Mouse (Mus musculus) limb, embryonic 12.5 days (tissue): Measurements from ENCODE around the gene Atp8b5. TPM values are rescaled to one million over a fixed set of nuclear protein-coding genes. Genes with fewer than 3 reads are reported as not detected.

Source experiments
- ATAC-seq: fragments of 200-750 bp; cut with Nextera tagmentation; 2 replicates; pipeline ENCODE4 v1.8.0; 2017; ENCODE audit warnings: low read depth, moderate TSS enrichment; ENCODE audit not compliant: insufficient number of reproducible peaks, insufficient read depth, low FRiP score, low TSS enrichment
- H3K27ac ChIP-seq: fragments of 300-500 bp; sonication (generic); 2 replicates; pipeline ENCODE4 v1.5.1; 2016; ENCODE audit warnings: mild to moderate bottlenecking, moderate library complexity
- H3K27me3 ChIP-seq: fragments of 300-500 bp; sonication (generic); 2 replicates; pipeline ENCODE4 v1.6.1; 2016; ENCODE audit warnings: mild to moderate bottlenecking, moderate library complexity
- H3K36me3 ChIP-seq: fragments of 300-500 bp; sonication (generic); 2 replicates; pipeline ENCODE4 v1.6.1; 2016; ENCODE audit warnings: mild to moderate bottlenecking, moderate library complexity
- H3K4me1 ChIP-seq: fragments of 300-500 bp; sonication (generic); replicated peaks from 2 replicates; pipeline ENCODE4 v1.6.1; 2016
- H3K4me2 ChIP-seq: fragments of 300-500 bp; sonication (generic); 2 replicates; pipeline ENCODE4 v1.6.1; 2016; ENCODE audit warnings: mild to moderate bottlenecking, moderate library complexity
- H3K4me3 ChIP-seq: fragments of 300-500 bp; sonication (generic); replicated peaks from 2 replicates; pipeline ENCODE4 v1.5.1; 2016; ENCODE audit warnings: mild to moderate bottlenecking
- H3K9ac ChIP-seq: fragments of 300-500 bp; sonication (generic); replicated peaks from 2 replicates; pipeline ENCODE4 v1.6.1; 2016; ENCODE audit warnings: mild to moderate bottlenecking, moderate library complexity
- H3K9me3 ChIP-seq: fragments of 300-500 bp; sonication (generic); 2 replicates; pipeline ENCODE4 v1.6.1; 2016; ENCODE audit warnings: mild to moderate bottlenecking, moderate library complexity
- WGBS: fragments of 180-500 bp; shearing (Covaris S2); methylation state at CpG from one replicate; pipeline ENCODE4 v1.1.7; 2016; 5-methylcytosine and 5-hydroxymethylcytosine counted together
- polyA plus RNA-seq: library from polyadenylated mRNA; unstranded; fragments of >200 nt; fragmentation: Nextera tagmentation; extraction: Ambion mirVana; gene quantifications from 2 replicates; pipeline ENCODE4 v1.2.1, GENCODE M21; 2016

Gene Atp8b5
- 0.60 and 0.97 TPM in 2 replicates for polyA plus RNA-seq

DNA sequence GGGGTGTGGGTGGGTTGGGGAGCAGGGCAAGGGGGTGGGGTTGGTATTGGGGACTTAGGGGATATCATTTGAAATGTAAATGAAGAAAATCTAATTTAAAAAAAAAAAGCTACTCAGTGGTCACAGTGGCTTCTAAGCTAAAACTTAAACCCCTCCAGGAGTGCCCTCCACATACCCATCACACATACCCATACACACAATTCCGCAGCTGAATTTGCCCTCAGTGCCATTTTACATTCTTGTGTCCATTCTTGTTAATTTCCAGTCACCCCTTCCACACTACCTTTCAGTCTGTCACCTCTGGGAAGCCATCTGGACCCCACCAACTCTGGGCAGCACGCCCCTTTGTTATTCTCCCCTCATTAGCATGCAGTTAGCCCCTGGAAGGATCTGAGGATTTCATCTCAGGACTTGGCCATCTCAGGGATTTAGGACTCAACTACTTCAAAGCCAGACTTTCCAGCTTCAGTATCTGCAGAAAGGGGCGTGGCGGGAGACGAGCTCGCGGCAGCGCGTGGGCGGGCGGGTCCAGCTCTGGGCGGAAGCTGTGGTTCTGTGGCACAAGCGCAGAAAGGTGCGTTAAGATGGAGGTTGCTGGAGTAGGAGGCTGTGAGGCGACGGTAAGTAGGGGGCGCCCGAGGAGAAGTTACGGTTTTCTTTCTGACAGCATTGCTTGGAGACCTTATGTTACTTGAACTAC, at the start of gene Atp8b5:
Atp8b5 (plus strand) TSS at position 537 of the 700 bp plus-strand sequence.
- Histone ChIP-seq H3K9me3 (no peaks in the 10 kb centered on the region), H3K27me3 (no peaks in the 10 kb centered on the region), H3K4me1 (0 out of 2 replicates have a peak, but pooled peaks cover 4% of the 10 kb centered on the region), H3K27ac (no peak within 1 kb of the TSS), H3K36me3 (no peaks in the 10 kb centered on the region), H3K4me3 (peak within 1 kb of the TSS; percentile 44), H3K9ac (peak within 1 kb of the TSS; percentile 58), H3K4me2 (peak within 1 kb of the TSS; percentile 63)
- WGBS: 1% methylated on average over 19 of the region's 19 CpGs
- peak; percentile 90 for ATAC-seq

DNA sequence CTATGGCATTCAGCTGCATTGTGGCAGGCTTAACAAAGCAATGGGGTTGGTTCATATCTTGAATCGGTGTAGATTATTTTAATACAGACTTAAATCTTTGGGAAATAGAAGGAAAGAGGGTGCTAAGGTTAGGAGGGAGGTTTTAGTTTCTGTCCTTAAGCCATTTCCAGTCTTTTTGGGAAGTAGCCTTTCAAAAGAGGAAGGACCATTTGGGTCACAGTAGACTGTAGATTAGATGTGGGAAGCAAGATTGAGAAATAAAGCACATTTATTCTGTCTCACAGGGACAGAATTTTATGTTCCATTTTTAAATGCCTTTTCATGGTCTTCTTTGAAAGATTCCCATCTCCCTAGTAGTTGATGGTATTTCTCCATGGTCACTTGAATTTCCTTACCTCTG, 49.0 kb upstream of the Atp8b5 start:
- WGBS: 93% methylated on average over 1 of the region's 1 CpGs
- Histone ChIP-seq H3K36me3 (no peaks in the 10 kb centered on the region), H3K4me3 (no peak overlapping the region), H3K27me3 (no peaks in the 10 kb centered on the region), H3K4me2 (no peak overlapping the region), H3K4me1 (no peaks in the 10 kb centered on the region), H3K9me3 (no peaks in the 10 kb centered on the region), H3K9ac (no peak overlapping the region), H3K27ac (no peak overlapping the region)
- no peak for ATAC-seq

- no peak overlapping the region for H3K4me3 ChIP-seq
- no peaks in the 10 kb centered on the region for H3K27me3 ChIP-seq
- no peak overlapping the region for H3K4me2 ChIP-seq
- 87% methylated on average over 3 of the region's 3 CpGs for WGBS
- no peak for ATAC-seq
- no peak overlapping the region for H3K27ac ChIP-seq
- H3K9ac ChIP-seq: no peak overlapping the region
- no peaks in the 10 kb centered on the region for H3K9me3 ChIP-seq
- no peaks in the 10 kb centered on the region for H3K4me1 ChIP-seq
- no peaks in the 10 kb centered on the region for H3K36me3 ChIP-seq
Observed at GRCm38 (mm10) chr4:43231821-43232220, 35.1 kb upstream of the Atp8b5 start.

DNA sequence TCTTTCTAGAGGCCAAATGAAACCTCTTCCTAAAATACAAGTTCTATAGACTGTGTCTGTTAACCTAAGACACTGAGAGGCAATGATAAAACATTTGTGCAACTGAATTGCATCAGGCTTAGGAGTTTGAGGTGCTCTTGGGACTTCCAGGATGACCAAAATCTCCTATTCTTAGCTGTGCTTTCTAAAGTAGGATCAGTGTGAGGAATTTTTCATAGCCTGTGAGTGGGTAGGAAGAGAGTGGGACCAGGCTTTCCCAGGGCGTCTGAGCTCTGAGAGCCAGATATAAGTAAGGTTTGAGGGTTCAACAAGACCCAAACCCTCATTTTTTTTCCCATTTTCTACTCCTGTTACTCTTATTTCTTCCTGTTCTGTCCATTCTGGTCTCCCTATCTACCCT, 34.0 kb upstream of the Atp8b5 start:
- WGBS: 81% methylated on average over 1 of the region's 1 CpGs
- no peaks in the 10 kb centered on the region for H3K9me3 ChIP-seq

DNA sequence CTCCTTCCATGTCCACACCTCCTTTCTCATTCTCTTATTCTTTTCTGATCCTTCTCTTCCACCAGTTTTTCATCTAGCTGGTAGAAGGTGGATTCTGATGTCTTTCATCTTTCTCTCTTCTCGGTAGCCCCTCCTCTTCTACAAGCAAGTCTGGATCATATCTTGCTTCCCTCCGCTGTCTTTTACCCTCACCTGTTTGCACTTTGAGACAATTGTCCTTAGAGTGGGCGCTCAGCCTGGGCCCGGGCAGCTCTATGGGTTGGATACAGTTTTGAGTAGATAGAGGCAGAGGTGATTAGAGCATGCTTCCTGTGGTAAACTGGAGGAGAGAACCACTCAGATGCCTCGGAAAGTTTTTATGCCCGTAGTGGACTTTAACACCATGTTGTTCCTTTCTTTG, 33.5 kb upstream of the Atp8b5 start:
- ATAC-seq: no peak
- Histone ChIP-seq H3K27me3 (no peaks in the 10 kb centered on the region), H3K9me3 (no peaks in the 10 kb centered on the region), H3K4me3 (no peak overlapping the region), H3K9ac (no peak overlapping the region), H3K4me2 (no peak overlapping the region), H3K4me1 (no peaks in the 10 kb centered on the region), H3K36me3 (no peaks in the 10 kb centered on the region), H3K27ac (no peak overlapping the region)
- WGBS: 89% methylated on average over 6 of the region's 6 CpGs

More for the DNA sequence above, 34.0 kb upstream of the Atp8b5 start:
- Histone ChIP-seq H3K27me3 (no peaks in the 10 kb centered on the region), H3K36me3 (no peaks in the 10 kb centered on the region), H3K9ac (no peak overlapping the region), H3K4me2 (no peak overlapping the region), H3K27ac (no peak overlapping the region), H3K4me3 (no peak overlapping the region), H3K4me1 (no peaks in the 10 kb centered on the region)
- no peak for ATAC-seq

DNA sequence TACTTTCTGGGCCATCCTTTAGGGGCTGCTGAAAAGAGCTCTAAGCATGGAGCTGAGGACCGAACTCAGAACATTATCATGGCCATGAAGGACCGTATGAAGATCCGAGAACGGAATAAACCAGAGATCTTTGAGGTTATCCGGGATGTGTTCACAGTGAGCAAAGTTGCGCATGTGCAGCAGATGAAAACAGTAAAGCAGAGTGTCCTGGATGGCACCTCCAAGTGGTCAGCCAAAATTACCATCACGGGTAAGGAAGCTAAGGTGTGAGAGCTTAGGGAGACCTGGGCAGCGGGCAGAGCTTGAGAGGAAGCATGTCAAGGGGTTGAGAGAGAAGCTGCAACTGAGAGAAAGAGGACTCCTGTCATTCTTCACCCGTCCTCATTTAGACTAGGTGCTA, 30.1 kb upstream of the Atp8b5 start:
- H3K4me1 ChIP-seq: peaks cover 12% of the 10 kb centered on the region; the same call in 1 of the 2 replicates
- H3K9me3 ChIP-seq: no peaks in the 10 kb centered on the region
- 93% methylated on average over 9 of the region's 9 CpGs for WGBS
- H3K27ac ChIP-seq: no peak overlapping the region
- no peaks in the 10 kb centered on the region for H3K36me3 ChIP-seq
- H3K4me3 ChIP-seq: no peak overlapping the region
- no peak overlapping the region for H3K4me2 ChIP-seq
- H3K9ac ChIP-seq: no peak overlapping the region
- no peaks in the 10 kb centered on the region for H3K27me3 ChIP-seq
- ATAC-seq: no peak

DNA sequence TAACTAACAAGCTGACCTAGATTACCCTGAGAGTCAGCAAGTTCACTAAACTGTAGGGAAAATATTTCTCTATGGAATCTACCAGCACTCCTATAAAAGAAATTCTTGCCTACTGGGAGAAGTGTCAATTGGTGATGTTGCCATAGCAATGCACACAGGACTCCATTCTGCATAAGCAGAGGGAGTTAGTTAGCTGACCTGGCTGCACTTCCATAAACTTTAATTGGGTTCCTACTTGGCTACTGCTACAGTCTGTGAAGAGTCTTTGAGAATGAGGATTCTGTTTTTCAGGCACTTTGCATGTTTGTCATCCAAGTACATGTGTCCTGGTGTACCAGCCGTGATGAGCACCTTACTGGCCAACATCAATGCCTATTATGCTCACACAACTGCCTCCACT, 26.2 kb upstream of the Atp8b5 start:
- Histone ChIP-seq H3K4me3 (no peak overlapping the region), H3K9ac (no peak overlapping the region), H3K4me2 (no peak overlapping the region), H3K36me3 (no peaks in the 10 kb centered on the region), H3K27me3 (no peaks in the 10 kb centered on the region), H3K9me3 (no peaks in the 10 kb centered on the region), H3K27ac (no peak overlapping the region), H3K4me1 (peaks cover 12% of the 10 kb centered on the region; the same call in 1 of the 2 replicates)
- ATAC-seq: no peak
- WGBS: 65% methylated on average over 1 of the region's 1 CpGs

- Histone ChIP-seq H3K4me2 (no peak overlapping the region), H3K9ac (no peak overlapping the region), H3K4me3 (no peak overlapping the region), H3K4me1 (peaks cover 12% of the 10 kb centered on the region; the same call in 1 of the 2 replicates), H3K27ac (no peak overlapping the region), H3K27me3 (no peaks in the 10 kb centered on the region), H3K36me3 (no peaks in the 10 kb centered on the region), H3K9me3 (no peaks in the 10 kb centered on the region)
- 41% methylated on average over 2 of the region's 2 CpGs for WGBS
- ATAC-seq: no peak
Observed at GRCm38 (mm10) chr4:43244022-43244421, 22.9 kb upstream of the Atp8b5 start.

GRCm38 (mm10) chr4:43245776-43246175, 21.2 kb upstream of the Atp8b5 start:
- ATAC-seq: no peak
- Histone ChIP-seq H3K4me2 (no peak overlapping the region), H3K4me3 (no peak overlapping the region), H3K4me1 (peaks cover 4% of the 10 kb centered on the region; the same call in 1 of the 2 replicates), H3K27ac (no peak overlapping the region), H3K9me3 (no peaks in the 10 kb centered on the region), H3K36me3 (no peaks in the 10 kb centered on the region), H3K27me3 (no peaks in the 10 kb centered on the region), H3K9ac (no peak overlapping the region)
- 84% methylated on average over 4 of the region's 4 CpGs for WGBS

- no peaks in the 10 kb centered on the region; the same call in 1 of the 2 replicates for H3K4me1 ChIP-seq
- H3K36me3 ChIP-seq: no peaks in the 10 kb centered on the region
- no peak overlapping the region for H3K9ac ChIP-seq
- H3K4me3 ChIP-seq: no peak overlapping the region
- no peak for ATAC-seq
- no peaks in the 10 kb centered on the region for H3K9me3 ChIP-seq
- no peak overlapping the region for H3K27ac ChIP-seq
- no peaks in the 10 kb centered on the region for H3K27me3 ChIP-seq
- H3K4me2 ChIP-seq: no peak overlapping the region
- WGBS: 77% methylated on average over 7 of the region's 7 CpGs
Observed at GRCm38 (mm10) chr4:43248026-43248425, 18.9 kb upstream of the Atp8b5 start.

DNA sequence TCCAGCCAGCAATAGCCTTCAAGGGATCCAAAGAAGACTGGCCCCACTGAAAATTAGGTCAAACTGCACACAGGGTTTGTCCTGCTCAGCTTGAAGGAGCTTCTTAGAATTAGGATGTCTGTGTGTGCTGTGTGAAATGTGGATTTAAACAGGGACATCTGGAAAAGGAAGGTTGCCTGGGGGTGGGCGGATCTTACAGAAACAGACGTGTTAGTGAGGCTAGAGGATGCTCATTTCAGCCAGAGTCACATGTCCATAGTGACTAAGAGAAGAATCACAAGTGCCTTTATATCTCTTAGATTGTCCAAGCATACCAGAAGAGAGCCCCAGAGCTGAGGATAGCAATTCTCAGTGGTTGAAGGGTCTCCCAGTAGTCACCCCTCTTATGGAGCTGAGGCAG, 18.1 kb upstream of the Atp8b5 start:
- WGBS: 78% methylated on average over 2 of the region's 2 CpGs
- Histone ChIP-seq H3K27ac (no peak overlapping the region), H3K27me3 (no peaks in the 10 kb centered on the region), H3K4me2 (no peak overlapping the region), H3K36me3 (no peaks in the 10 kb centered on the region), H3K9me3 (no peaks in the 10 kb centered on the region), H3K4me3 (no peak overlapping the region), H3K4me1 (no peaks in the 10 kb centered on the region; the same call in 1 of the 2 replicates), H3K9ac (no peak overlapping the region)
- no peak for ATAC-seq

GRCm38 (mm10) chr4:43251269-43251668, 15.7 kb upstream of the Atp8b5 start:
- no peak overlapping the region for H3K9ac ChIP-seq
- ATAC-seq: no peak
- WGBS: 73% methylated on average over 6 of the region's 6 CpGs
- no peaks in the 10 kb centered on the region for H3K27me3 ChIP-seq
- no peak overlapping the region for H3K27ac ChIP-seq
- H3K4me1 ChIP-seq: no peaks in the 10 kb centered on the region; the same call in 1 of the 2 replicates
- no peak overlapping the region for H3K4me2 ChIP-seq
- no peaks in the 10 kb centered on the region for H3K36me3 ChIP-seq
- H3K4me3 ChIP-seq: no peak overlapping the region
- no peaks in the 10 kb centered on the region for H3K9me3 ChIP-seq
